Mouse (Mus musculus): ENCODE data around the gene Fam57b. TPM values are rescaled to one million over a fixed set of nuclear protein-coding genes. Genes with fewer than 3 reads are reported as not detected.

Fam57b gene
- polyA plus RNA-seq, 1 experiment from 2014 or later, result 10.5 TPM

DNA sequence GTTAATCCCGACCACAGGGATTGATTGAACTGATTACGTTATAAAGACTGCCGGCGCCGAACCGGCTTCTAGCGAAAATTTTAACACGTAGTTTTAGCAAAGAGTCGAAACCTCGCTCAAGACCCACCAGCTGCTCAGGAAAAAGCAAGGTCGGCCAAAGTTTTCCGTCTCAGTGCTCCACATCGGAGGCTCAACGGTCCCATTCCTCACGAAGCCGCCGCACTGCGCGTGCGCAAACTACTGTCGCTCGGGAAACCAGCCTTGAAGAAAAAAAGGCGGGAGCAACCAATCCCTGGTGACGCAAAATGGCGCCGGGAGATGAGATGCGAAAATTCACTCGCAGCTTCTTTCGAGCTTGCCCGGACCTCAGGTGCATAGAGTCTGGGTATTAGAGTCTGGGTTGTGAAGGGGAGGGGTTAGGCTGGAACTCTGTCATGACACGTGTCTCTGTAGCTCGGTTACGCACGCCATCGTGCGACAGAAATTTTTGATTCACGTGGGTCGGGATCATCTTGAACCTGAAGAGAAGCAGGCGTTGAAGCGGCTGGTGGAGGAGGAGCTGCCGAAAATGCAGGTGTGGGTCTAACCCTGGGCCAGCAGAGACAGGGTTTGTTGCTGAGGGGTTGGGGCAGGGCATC lies 64.8 kb downstream of the Fam57b start, which contains the start of gene Ino80e:
Ino80e (minus strand) TSS at position 231 of the 638 bp plus-strand sequence.
- Histone ChIP-seq H3K4me2 (peak within 1 kb of the TSS; percentile 66), H3K4me3 (ENCODE audit: low read depth, low read length) (peak within 1 kb of the TSS; percentile 57), H3K4me1 (ENCODE audit: control insufficient read depth, insufficient read depth, low read length) (peaks cover 26% of the 10 kb centered on the region), H3K9ac (ENCODE audit: low read length) (peak within 1 kb of the TSS; percentile 81), H3K27me3 (ENCODE audit: control insufficient read depth, insufficient read depth, low read length) (no peaks in the 10 kb centered on the region), H3K27ac (ENCODE audit: low read depth, low read length) (peak within 1 kb of the TSS; percentile 77), H3K36me3 (ENCODE audit: control insufficient read depth, insufficient read depth, low read length) (peaks cover 25% of the 10 kb centered on the region), H3K9me3 (ENCODE audit: control insufficient read depth, low read length) (no peaks in the 10 kb centered on the region)
- peak; percentile 69 for ATAC-seq (ENCODE audit: low FRiP score)
- WGBS, result under 1% methylated on average over 41 of the region's 41 CpGs
- DNase-seq (ENCODE audit: low spot score, missing footprints), result peak; percentile 100

DNA sequence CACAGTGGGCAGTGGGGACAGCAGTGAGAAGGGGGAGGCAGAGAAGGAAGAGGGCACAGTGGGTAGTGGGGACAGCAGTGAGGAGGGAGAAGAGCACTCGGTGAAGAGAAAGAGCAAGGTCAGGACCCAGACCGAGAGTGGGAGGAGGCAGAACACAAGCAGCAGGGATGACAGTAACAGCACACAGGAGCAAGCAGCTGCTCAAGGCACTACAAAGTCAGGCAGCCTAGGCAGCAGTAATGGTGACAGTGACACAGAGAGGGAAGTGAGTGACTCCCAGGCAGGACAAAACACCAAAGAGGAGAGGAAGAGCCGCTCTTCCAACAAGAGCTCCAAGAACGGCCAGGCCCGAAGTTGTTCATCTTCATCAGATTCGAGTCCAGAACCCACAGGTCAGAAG lies 66.3 kb downstream of the Fam57b start:
- Histone ChIP-seq H3K9me3 (ENCODE audit: control insufficient read depth, low read length) (no peaks in the 10 kb centered on the region), H3K4me3 (ENCODE audit: low read depth, low read length) (peak overlapping the region; percentile 57), H3K36me3 (ENCODE audit: control insufficient read depth, insufficient read depth, low read length) (peaks cover 31% of the 10 kb centered on the region), H3K4me1 (ENCODE audit: control insufficient read depth, insufficient read depth, low read length) (peaks cover 26% of the 10 kb centered on the region), H3K27ac (ENCODE audit: low read depth, low read length) (peak overlapping the region; percentile 77; the same call in 1 of the 2 replicates), H3K4me2 (peak overlapping the region; percentile 66), H3K9ac (ENCODE audit: low read length) (peak overlapping the region; percentile 81), H3K27me3 (ENCODE audit: control insufficient read depth, insufficient read depth, low read length) (no peaks in the 10 kb centered on the region)
- ATAC-seq (ENCODE audit: low FRiP score) (no peak), DNase-seq (ENCODE audit: low spot score, missing footprints) (no peak)
- WGBS, result 71% methylated on average over 6 of the region's 6 CpGs

DNA sequence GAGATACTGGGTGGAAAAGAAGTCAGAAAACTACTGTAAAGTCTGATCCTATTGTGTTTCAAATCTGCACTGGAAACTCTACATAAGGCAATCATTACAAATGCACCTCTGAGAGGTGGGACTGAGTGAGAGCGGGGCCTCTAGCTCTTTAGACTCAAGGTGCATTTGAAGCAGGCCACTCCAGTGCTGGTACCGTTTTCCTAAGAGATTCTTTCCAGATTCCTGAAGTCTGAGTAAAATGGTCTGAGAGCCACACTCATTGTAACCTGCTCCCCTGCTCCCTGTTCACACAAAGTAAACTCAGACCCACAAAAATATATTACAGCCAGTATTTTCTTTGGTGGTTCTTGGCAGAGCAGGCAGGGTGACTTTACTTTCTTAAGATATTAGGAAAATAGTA lies 70.1 kb downstream of the Fam57b start:
- ATAC-seq (ENCODE audit: low FRiP score) (no peak), DNase-seq (ENCODE audit: low spot score, missing footprints) (no peak)
- Histone ChIP-seq H3K9me3 (ENCODE audit: control insufficient read depth, low read length) (no peaks in the 10 kb centered on the region), H3K4me3 (ENCODE audit: low read depth, low read length) (no peak overlapping the region), H3K4me1 (ENCODE audit: control insufficient read depth, insufficient read depth, low read length) (peaks cover 19% of the 10 kb centered on the region), H3K36me3 (ENCODE audit: control insufficient read depth, insufficient read depth, low read length) (peaks cover 47% of the 10 kb centered on the region), H3K9ac (ENCODE audit: low read length) (no peak overlapping the region), H3K27ac (ENCODE audit: low read depth, low read length) (no peak overlapping the region), H3K27me3 (ENCODE audit: control insufficient read depth, insufficient read depth, low read length) (no peaks in the 10 kb centered on the region), H3K4me2 (no peak overlapping the region)
- 90% methylated on average over 2 of the region's 2 CpGs for WGBS

DNA sequence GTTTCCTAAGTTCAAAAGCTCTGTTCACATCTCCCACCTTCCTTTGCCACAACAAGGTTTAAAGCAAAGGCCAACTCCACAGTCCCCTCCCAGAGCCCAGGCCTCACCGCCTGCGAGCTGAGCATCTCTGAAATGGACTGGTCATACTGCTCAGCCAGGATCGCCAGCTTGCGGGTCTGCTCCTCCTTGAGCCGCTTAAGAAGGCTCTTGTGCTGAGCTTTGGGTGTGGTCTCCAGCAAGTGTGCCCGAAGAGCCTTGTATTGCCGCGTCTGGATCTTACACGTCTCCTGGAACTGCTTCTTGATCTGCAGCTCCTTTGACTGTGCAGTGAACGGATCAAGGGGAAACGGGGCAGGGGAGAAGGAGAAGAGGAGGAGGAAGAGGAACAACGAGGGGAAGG lies 70.5 kb downstream of the Fam57b start:
- DNase-seq (ENCODE audit: low spot score, missing footprints) (no peak), ATAC-seq (ENCODE audit: low FRiP score) (no peak)
- no peak overlapping the region for H3K27ac ChIP-seq (ENCODE audit: low read depth, low read length)
- H3K4me2 ChIP-seq, result no peak overlapping the region
- H3K4me1 ChIP-seq (ENCODE audit: control insufficient read depth, insufficient read depth, low read length), result peaks cover 15% of the 10 kb centered on the region
- H3K27me3 ChIP-seq (ENCODE audit: control insufficient read depth, insufficient read depth, low read length), result no peaks in the 10 kb centered on the region
- H3K9ac ChIP-seq (ENCODE audit: low read length), result no peak overlapping the region
- H3K36me3 ChIP-seq (ENCODE audit: control insufficient read depth, insufficient read depth, low read length), result peaks cover 52% of the 10 kb centered on the region
- no peaks in the 10 kb centered on the region for H3K9me3 ChIP-seq (ENCODE audit: control insufficient read depth, low read length)
- 86% methylated on average over 12 of the region's 12 CpGs for WGBS
- no peak overlapping the region for H3K4me3 ChIP-seq (ENCODE audit: low read depth, low read length)

DNA sequence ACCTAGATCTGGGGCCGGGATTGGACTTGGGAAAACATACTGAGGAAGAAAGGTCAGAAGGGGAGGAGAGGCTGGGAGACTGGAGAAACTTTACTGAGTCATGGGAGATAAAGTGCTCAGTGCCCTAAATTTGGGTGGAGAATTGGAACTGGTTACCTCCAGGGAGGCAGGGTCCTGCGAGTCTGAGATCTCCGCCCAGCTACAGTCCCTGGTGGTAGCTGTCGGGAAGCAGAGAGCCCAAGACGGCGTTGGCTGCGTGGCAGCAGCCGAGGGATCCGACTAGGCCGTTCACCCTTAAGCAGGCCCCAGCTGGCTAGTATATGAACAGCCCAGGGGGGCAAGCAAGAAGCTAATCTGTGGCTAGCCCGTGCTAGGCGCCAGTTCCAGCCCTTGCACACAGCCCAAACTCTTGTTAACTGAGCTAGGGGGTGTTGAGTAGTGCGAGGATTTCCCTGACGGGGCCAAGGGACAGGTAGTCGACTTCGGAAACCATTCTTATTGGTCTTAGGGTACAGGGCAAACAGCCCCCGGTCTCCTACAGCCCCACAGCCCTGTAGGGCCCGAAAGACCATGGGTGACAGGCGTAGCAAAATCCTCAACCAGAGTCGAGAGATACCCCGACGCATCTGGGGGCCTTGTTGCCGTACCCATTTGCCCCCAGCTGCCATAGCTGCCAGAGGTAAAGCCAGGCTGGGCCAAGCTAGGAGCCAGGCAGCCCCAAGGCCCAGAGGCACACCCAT lies 72.5 kb downstream of the Fam57b start:
- DNase-seq (ENCODE audit: low spot score, missing footprints) (no peak), ATAC-seq (ENCODE audit: low FRiP score) (no peak)
- 91% methylated on average over 23 of the region's 23 CpGs for WGBS

DNA sequence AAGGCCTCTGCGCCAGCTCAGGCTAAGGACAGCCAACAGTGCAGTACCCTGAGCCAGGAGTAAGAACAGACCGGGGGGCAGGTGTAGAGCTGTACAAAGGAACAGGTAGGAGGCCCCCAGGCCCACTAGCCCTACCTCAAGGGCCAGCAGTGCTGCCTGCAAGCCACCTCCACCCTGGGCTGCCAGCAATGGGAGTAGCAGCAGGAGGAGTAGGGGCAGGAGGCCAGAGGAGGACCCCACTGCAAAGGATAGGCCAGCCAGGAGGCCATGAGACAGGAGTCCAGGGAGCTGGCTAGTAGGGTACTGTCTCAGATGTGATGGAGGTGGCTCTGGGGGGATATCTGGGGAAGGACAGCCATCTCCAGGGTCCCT lies 73.0 kb downstream of the Fam57b start:
- Histone ChIP-seq H3K4me2 (no peak overlapping the region), H3K36me3 (ENCODE audit: control insufficient read depth, insufficient read depth, low read length) (peaks cover 59% of the 10 kb centered on the region), H3K9me3 (ENCODE audit: control insufficient read depth, low read length) (no peaks in the 10 kb centered on the region), H3K4me3 (ENCODE audit: low read depth, low read length) (no peak overlapping the region), H3K27ac (ENCODE audit: low read depth, low read length) (no peak overlapping the region), H3K4me1 (ENCODE audit: control insufficient read depth, insufficient read depth, low read length) (no peaks in the 10 kb centered on the region), H3K27me3 (ENCODE audit: control insufficient read depth, insufficient read depth, low read length) (no peaks in the 10 kb centered on the region), H3K9ac (ENCODE audit: low read length) (no peak overlapping the region)
- 90% methylated on average over 2 of the region's 2 CpGs for WGBS
- no peak for DNase-seq (ENCODE audit: low spot score, missing footprints)
- no peak for ATAC-seq (ENCODE audit: low FRiP score)

More for the DNA sequence above, 72.5 kb downstream of the Fam57b start:
- H3K9ac ChIP-seq (ENCODE audit: low read length), result no peak overlapping the region
- H3K4me1 ChIP-seq (ENCODE audit: control insufficient read depth, insufficient read depth, low read length), result no peaks in the 10 kb centered on the region
- H3K4me3 ChIP-seq (ENCODE audit: low read depth, low read length), result no peak overlapping the region
- no peak overlapping the region for H3K4me2 ChIP-seq
- H3K27me3 ChIP-seq (ENCODE audit: control insufficient read depth, insufficient read depth, low read length), result no peaks in the 10 kb centered on the region
- H3K9me3 ChIP-seq (ENCODE audit: control insufficient read depth, low read length), result no peaks in the 10 kb centered on the region
- peaks cover 55% of the 10 kb centered on the region for H3K36me3 ChIP-seq (ENCODE audit: control insufficient read depth, insufficient read depth, low read length)
- H3K27ac ChIP-seq (ENCODE audit: low read depth, low read length), result no peak overlapping the region

DNA sequence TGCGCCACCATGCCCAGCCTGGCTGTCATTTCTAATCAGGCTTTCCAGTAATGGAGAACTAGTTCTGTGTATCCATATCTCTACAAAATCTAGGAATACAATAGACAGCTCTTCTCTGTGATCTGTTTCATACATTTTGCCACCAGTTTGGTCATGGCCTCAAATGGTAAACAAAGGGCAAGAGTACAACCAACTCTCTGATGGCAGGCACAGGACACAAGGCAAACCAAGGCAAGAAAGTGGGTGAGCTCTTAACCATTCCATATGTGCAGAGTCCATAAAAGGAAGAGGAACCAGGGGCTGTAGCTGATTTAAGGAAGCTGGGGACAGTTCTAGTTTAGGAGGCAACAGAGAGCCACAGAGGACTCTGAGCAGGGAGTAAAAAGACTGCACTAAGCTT lies 79.8 kb downstream of the Fam57b start:
- ATAC-seq (ENCODE audit: low FRiP score), result no peak
- Histone ChIP-seq H3K4me3 (ENCODE audit: low read depth, low read length) (no peak overlapping the region), H3K27ac (ENCODE audit: low read depth, low read length) (no peak overlapping the region), H3K27me3 (ENCODE audit: control insufficient read depth, insufficient read depth, low read length) (no peaks in the 10 kb centered on the region), H3K4me1 (ENCODE audit: control insufficient read depth, insufficient read depth, low read length) (peaks cover 8% of the 10 kb centered on the region), H3K4me2 (no peak overlapping the region), H3K36me3 (ENCODE audit: control insufficient read depth, insufficient read depth, low read length) (peaks cover 49% of the 10 kb centered on the region), H3K9me3 (ENCODE audit: control insufficient read depth, low read length) (no peaks in the 10 kb centered on the region), H3K9ac (ENCODE audit: low read length) (no peak overlapping the region)
- DNase-seq (ENCODE audit: low spot score, missing footprints), result peak; percentile 73
- WGBS, result 92% methylated on average over 1 of the region's 1 CpGs

Other genes with a start within 250 kb of the Fam57b start
- 189 and 198 TPM in 2 replicates for gene Eif3c, start 231.3 kb upstream of the Fam57b start, polyA plus RNA-seq (2014; fragmentation: Nextera tagmentation; extraction: Ambion mirVana)
- 0.46 and 0.57 TPM in 2 replicates for gene Apobr, start 212.7 kb upstream of the Fam57b start, polyA plus RNA-seq (2014; fragmentation: Nextera tagmentation; extraction: Ambion mirVana)
- 22.4 and 23.4 TPM in 2 replicates for gene Cln3, start 211.9 kb upstream of the Fam57b start, polyA plus RNA-seq (2014; fragmentation: Nextera tagmentation; extraction: Ambion mirVana)
- gene Il27, start 202.7 kb upstream of the Fam57b start, polyA plus RNA-seq (2014; fragmentation: Nextera tagmentation; extraction: Ambion mirVana), result not detected in 2 replicates
- gene Nupr1, start 166.8 kb upstream of the Fam57b start, polyA plus RNA-seq (2014; fragmentation: Nextera tagmentation; extraction: Ambion mirVana), result 2.8 and 3.4 TPM in 2 replicates
- 44.4 and 49.4 TPM in 2 replicates for gene Sgf29, start 148.4 kb upstream of the Fam57b start, polyA plus RNA-seq (2014; fragmentation: Nextera tagmentation; extraction: Ambion mirVana)
- 0.10 and 0.69 TPM in 2 replicates for gene Sult1a1, start 121.2 kb upstream of the Fam57b start, polyA plus RNA-seq (2014; fragmentation: Nextera tagmentation; extraction: Ambion mirVana)
- 158 and 180 TPM in 2 replicates for gene Bola2, start 102.3 kb upstream of the Fam57b start, polyA plus RNA-seq (2014; fragmentation: Nextera tagmentation; extraction: Ambion mirVana)
- 10.2 and 10.3 TPM in 2 replicates for gene Slx1b, start 101.9 kb upstream of the Fam57b start, polyA plus RNA-seq (2014; fragmentation: Nextera tagmentation; extraction: Ambion mirVana)
- 46.2 TPM in 2 replicates for gene Coro1a, start 89.9 kb upstream of the Fam57b start, polyA plus RNA-seq (2014; fragmentation: Nextera tagmentation; extraction: Ambion mirVana)
- 41.0 and 45.2 TPM in 2 replicates for gene Mapk3, start 38.1 kb upstream of the Fam57b start, polyA plus RNA-seq (2014; fragmentation: Nextera tagmentation; extraction: Ambion mirVana)
- gene Gdpd3, start 31.3 kb upstream of the Fam57b start, polyA plus RNA-seq (2014; fragmentation: Nextera tagmentation; extraction: Ambion mirVana), result 0.57 and 0.86 TPM in 2 replicates
- 87.8 and 91.5 TPM in 2 replicates for gene Ypel3, start 20.7 kb upstream of the Fam57b start, polyA plus RNA-seq (2014; fragmentation: Nextera tagmentation; extraction: Ambion mirVana)
- 0.20 and 0.43 TPM in 2 replicates for gene Tbx6, start 16.2 kb upstream of the Fam57b start, polyA plus RNA-seq (2014; fragmentation: Nextera tagmentation; extraction: Ambion mirVana)
- gene Ppp4c, start 5.2 kb upstream of the Fam57b start, polyA plus RNA-seq (2014; fragmentation: Nextera tagmentation; extraction: Ambion mirVana), result 335 and 336 TPM in 2 replicates
- not detected in 2 replicates for gene 4930451I11Rik, start 34.0 kb downstream of the Fam57b start, polyA plus RNA-seq (2014; fragmentation: Nextera tagmentation; extraction: Ambion mirVana)
- gene Doc2a, start 49.7 kb downstream of the Fam57b start, polyA plus RNA-seq (2014; fragmentation: Nextera tagmentation; extraction: Ambion mirVana), result 4.1 and 4.8 TPM in 2 replicates
- 23.8 and 28.4 TPM in 2 replicates for gene Hirip3, start 64.3 kb downstream of the Fam57b start, polyA plus RNA-seq (2014; fragmentation: Nextera tagmentation; extraction: Ambion mirVana)
- gene Ino80e, start 64.7 kb downstream of the Fam57b start, polyA plus RNA-seq (2014; fragmentation: Nextera tagmentation; extraction: Ambion mirVana), result 92.6 and 99.7 TPM in 2 replicates
- 25.7 and 27.2 TPM in 2 replicates for gene Taok2, start 87.0 kb downstream of the Fam57b start, polyA plus RNA-seq (2014; fragmentation: Nextera tagmentation; extraction: Ambion mirVana)
- 25.6 and 26.5 TPM in 2 replicates for gene Tmem219, start 125.2 kb downstream of the Fam57b start, polyA plus RNA-seq (2014; fragmentation: Nextera tagmentation; extraction: Ambion mirVana)
- 26.5 and 26.8 TPM in 2 replicates for gene Kctd13, start 131.2 kb downstream of the Fam57b start, polyA plus RNA-seq (2014; fragmentation: Nextera tagmentation; extraction: Ambion mirVana)
- gene Asphd1, start 151.9 kb downstream of the Fam57b start, polyA plus RNA-seq (2014; fragmentation: Nextera tagmentation; extraction: Ambion mirVana), result 1.2 and 1.5 TPM in 2 replicates
- 7.8 and 9.9 TPM in 2 replicates for gene Sez6l2, start 152.9 kb downstream of the Fam57b start, polyA plus RNA-seq (2014; fragmentation: Nextera tagmentation; extraction: Ambion mirVana)
- 66.4 and 67.4 TPM in 2 replicates for gene Cdipt, start 178.2 kb downstream of the Fam57b start, polyA plus RNA-seq (2014; fragmentation: Nextera tagmentation; extraction: Ambion mirVana)
- 1.3 and 1.4 TPM in 2 replicates for gene Cdiptos, start 178.4 kb downstream of the Fam57b start, polyA plus RNA-seq (2014; fragmentation: Nextera tagmentation; extraction: Ambion mirVana)
- 2.8 and 3.0 TPM in 2 replicates for gene Mvp, start 217.0 kb downstream of the Fam57b start, polyA plus RNA-seq (2014; fragmentation: Nextera tagmentation; extraction: Ambion mirVana)
- gene Pagr1b, start 218.8 kb downstream of the Fam57b start, polyA plus RNA-seq (2014; fragmentation: Nextera tagmentation; extraction: Ambion mirVana), result not detected in 2 replicates
- gene Pagr1a, start 219.7 kb downstream of the Fam57b start, polyA plus RNA-seq (2014; fragmentation: Nextera tagmentation; extraction: Ambion mirVana), result 59.0 and 70.6 TPM in 2 replicates
- gene Gm42742, start 223.4 kb downstream of the Fam57b start, polyA plus RNA-seq (2014; fragmentation: Nextera tagmentation; extraction: Ambion mirVana), result 58.8 and 68.8 TPM in 2 replicates
- 2.6 and 4.0 TPM in 2 replicates for gene Prrt2, start 223.5 kb downstream of the Fam57b start, polyA plus RNA-seq (2014; fragmentation: Nextera tagmentation; extraction: Ambion mirVana)
- gene Maz, start 229.4 kb downstream of the Fam57b start, polyA plus RNA-seq (2014; fragmentation: Nextera tagmentation; extraction: Ambion mirVana), result 64.3 and 80.7 TPM in 2 replicates
- 178 and 195 TPM in 2 replicates for gene Kif22, start 244.8 kb downstream of the Fam57b start, polyA plus RNA-seq (2014; fragmentation: Nextera tagmentation; extraction: Ambion mirVana)

Data from midbrain, embryonic 11.5 days (tissue).